Comparison of ENCODE assay signal across 1 mouse cellular context in the genomic region with DNA sequence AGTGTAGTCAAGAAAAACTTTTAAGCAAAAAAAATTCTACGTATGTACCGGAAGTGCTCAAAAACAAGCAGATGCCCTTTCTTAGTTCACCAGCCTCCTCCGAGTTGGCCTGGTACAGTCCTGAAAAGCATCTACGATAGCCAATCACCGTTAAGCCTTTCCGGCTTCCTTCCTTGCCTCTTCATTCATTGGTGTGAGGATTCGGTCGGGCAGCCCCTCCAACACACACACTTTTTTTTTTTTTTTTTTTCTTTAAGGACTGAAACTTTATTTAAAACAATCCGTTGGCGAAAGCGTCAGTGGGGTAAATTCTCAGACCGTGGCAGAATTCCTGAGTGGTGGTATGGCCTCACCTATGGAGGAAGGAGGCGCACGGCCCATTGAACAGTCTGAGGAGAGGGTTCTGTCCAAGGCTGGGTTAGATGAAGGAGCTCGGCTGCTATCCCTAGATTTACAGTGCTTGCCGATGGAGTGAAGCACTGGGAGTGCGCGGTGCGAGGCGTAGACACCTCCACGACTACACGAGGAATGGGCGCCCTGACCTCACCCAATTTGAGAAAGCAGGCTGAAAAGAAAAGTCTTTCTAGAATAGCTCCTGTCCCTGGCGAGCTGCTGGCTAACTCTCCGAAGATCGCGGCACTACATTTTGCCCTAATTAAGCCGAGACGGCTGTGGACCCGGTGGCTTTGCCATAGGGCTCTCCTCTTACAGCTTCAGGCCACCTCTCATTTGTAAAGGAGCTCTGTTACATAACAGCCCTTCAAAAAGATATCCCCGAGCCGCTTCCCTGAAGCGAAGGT.
TF ChIP-seq lines count a peak whose summit lies in the region.

No protein-coding gene starts in this region.

TF ChIP-seq in myocyte, 11 proteins besides CTCF, POLR2A, EP300 and RAD21 (continued from another document):
- no peak for TF ChIP-seq MAX (IDR thresholded peaks at IDR 0.05; ENCODE audit: low read depth)
- no peak for TF ChIP-seq USF1 (IDR thresholded peaks at IDR 0.05; ENCODE audit: low read depth)
- no peak for TF ChIP-seq E2F4 (IDR thresholded peaks at IDR 0.05; ENCODE audit: insufficient read depth)
- TF ChIP-seq TCF3 (IDR thresholded peaks at IDR 0.05; ENCODE audit: insufficient read length, low read depth): no peak
